Comparison of ENCODE assay signal across 8 mouse cellular contexts in the genomic region with DNA sequence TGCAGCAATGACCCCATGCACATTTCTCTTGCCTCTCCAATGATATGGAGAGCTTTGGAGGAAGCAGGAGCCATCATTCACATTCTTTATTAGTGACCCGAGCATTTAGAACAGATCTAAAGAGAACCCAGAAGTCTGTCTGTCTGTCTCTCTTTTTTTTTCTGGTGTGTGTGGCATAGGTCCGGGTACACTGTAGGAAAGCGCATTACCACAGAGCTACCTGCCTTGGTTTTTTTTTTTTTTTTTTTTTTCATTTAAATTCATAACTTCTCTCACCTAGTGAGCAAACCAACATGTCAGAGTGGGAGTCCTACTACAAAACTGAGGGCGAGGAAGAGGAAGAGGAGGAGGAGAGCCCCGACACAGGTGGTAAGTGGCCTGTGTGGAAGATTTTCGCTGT. TPM values are rescaled to one million over a fixed set of nuclear protein-coding genes. Genes with fewer than 3 reads are reported as not detected.
DNase-seq lines count a peak whose midpoint lies in the region; ATAC-seq and TF ChIP-seq lines count a peak whose summit lies in the region.

No protein-coding gene starts in this region.

- no peak overlapping the region for H3K27ac ChIP-seq in liver, adult 2 months (replicated peaks; ENCODE audit: insufficient read depth, low read depth, low read length)
- peak overlapping the region; percentile 44; the same call in 1 of the 2 replicates for H3K27ac ChIP-seq in embryonic facial prominence, embryonic 13.5 days
- H3K27ac ChIP-seq in intestine, embryonic 16.5 days (ENCODE audit: low read length), result peak overlapping the region; percentile 71
- H3K27ac ChIP-seq in neural tube, embryonic 14.5 days (ENCODE audit: low read depth, low read length), result no peak overlapping the region; the same call in 1 of the 2 replicates

- DNase-seq in liver, adult 2 months (ENCODE audit: extremely low read depth, low read depth, low spot score), result no peak
- no peak for DNase-seq in liver
- DNase-seq in adrenal gland, postnatal 4 days (ENCODE audit: low spot score in 2 of 2), result no peak
- no peak for DNase-seq in gastrocnemius, adult 18-20 months (ENCODE audit: low spot score)
- DNase-seq in layer of hippocampus, adult 8-10 months (ENCODE audit: low spot score in 2 of 2), result no peak

- no peak for TF ChIP-seq POLR2A in liver, adult 2 months (IDR thresholded peaks at IDR 0.05; ENCODE audit: extremely low read depth, insufficient read depth, low read length)

- 24% methylated on average over 6 of the region's 6 CpGs for WGBS in liver, adult 2 months
- 18% methylated on average over 6 of the region's 6 CpGs for WGBS in embryonic facial prominence, embryonic 13.5 days
- WGBS in intestine, embryonic 16.5 days, result 14% methylated on average over 6 of the region's 6 CpGs
- 23% methylated on average over 6 of the region's 6 CpGs for WGBS in neural tube, embryonic 14.5 days

- H3K4me3 ChIP-seq in liver, adult 2 months (ENCODE audit: insufficient read depth, low read depth, low read length), result peak overlapping the region; percentile 63
- H3K4me3 ChIP-seq in embryonic facial prominence, embryonic 13.5 days, result peak overlapping the region; percentile 97
- peak overlapping the region; percentile 96 for H3K4me3 ChIP-seq in intestine, embryonic 16.5 days (ENCODE audit: low read length)
- H3K4me3 ChIP-seq in neural tube, embryonic 14.5 days (ENCODE audit: low read depth, low read length), result peak overlapping the region; percentile 84

- peak overlapping the region; percentile 93 for H3K4me2 ChIP-seq in embryonic facial prominence, embryonic 13.5 days
- peak overlapping the region; percentile 84 for H3K4me2 ChIP-seq in intestine, embryonic 16.5 days (ENCODE audit: low read depth, low read length)
- H3K4me2 ChIP-seq in neural tube, embryonic 14.5 days (ENCODE audit: low read depth, low read length), result peak overlapping the region; percentile 64

- peak overlapping the region; percentile 66; the same call in 1 of the 2 replicates for H3K9ac ChIP-seq in liver, adult 2 months (ENCODE audit: low read depth, low read length)
- peak overlapping the region; percentile 91 for H3K9ac ChIP-seq in embryonic facial prominence, embryonic 13.5 days
- H3K9ac ChIP-seq in intestine, embryonic 16.5 days (ENCODE audit: low read depth, low read length), result peak overlapping the region; percentile 82
- H3K9ac ChIP-seq in neural tube, embryonic 14.5 days (replicated peaks; ENCODE audit: low read depth, low read length), result peak overlapping the region; percentile 67

- ATAC-seq in embryonic facial prominence, embryonic 13.5 days (ENCODE audit: insufficient number of reproducible peaks, insufficient read depth, low FRiP score, low TSS enrichment, low read depth), result no peak
- no peak for ATAC-seq in intestine, embryonic 16.5 days
- ATAC-seq in neural tube, embryonic 14.5 days (ENCODE audit: low read depth), result no peak

- H3K79me2 ChIP-seq in liver, adult 2 months (ENCODE audit: control insufficient read depth, insufficient read depth, low read length), result peaks cover 4% of the 10 kb centered on the region; the same call in 1 of the 2 replicates

- TF ChIP-seq CTCF in liver, adult 2 months (IDR thresholded peaks at IDR 0.05; ENCODE audit: low read depth, low read length), result no peak

- peaks cover 11% of the 10 kb centered on the region; the same call in 1 of the 2 replicates for H3K4me1 ChIP-seq in liver, adult 2 months (ENCODE audit: control insufficient read depth, insufficient read depth, low read length)
- peaks cover 15% of the 10 kb centered on the region for H3K4me1 ChIP-seq in embryonic facial prominence, embryonic 13.5 days
- H3K4me1 ChIP-seq in intestine, embryonic 16.5 days (ENCODE audit: control insufficient read depth, insufficient read depth, low read length), result peaks cover 9% of the 10 kb centered on the region
- peaks cover 21% of the 10 kb centered on the region for H3K4me1 ChIP-seq in neural tube, embryonic 14.5 days (ENCODE audit: control insufficient read depth, insufficient read depth, low read length)

- no peaks in the 10 kb centered on the region for H3K36me3 ChIP-seq in liver, adult 2 months (ENCODE audit: control insufficient read depth, insufficient read depth, low read length)
- H3K36me3 ChIP-seq in embryonic facial prominence, embryonic 13.5 days, result peaks cover 24% of the 10 kb centered on the region
- 0 out of 2 replicates have a peak, but pooled peaks cover 2% of the 10 kb centered on the region for H3K36me3 ChIP-seq in intestine, embryonic 16.5 days (ENCODE audit: control insufficient read depth, insufficient read depth, low read length)
- H3K36me3 ChIP-seq in neural tube, embryonic 14.5 days (ENCODE audit: control insufficient read depth, insufficient read depth, low read length), result no peaks in the 10 kb centered on the region

- H3K9me3 ChIP-seq in embryonic facial prominence, embryonic 13.5 days, result no peaks in the 10 kb centered on the region
- no peaks in the 10 kb centered on the region for H3K9me3 ChIP-seq in intestine, embryonic 16.5 days (ENCODE audit: control insufficient read depth, low read length)
- H3K9me3 ChIP-seq in neural tube, embryonic 14.5 days (ENCODE audit: control insufficient read depth, low read length), result no peaks in the 10 kb centered on the region

- H3K27me3 ChIP-seq in liver, adult 2 months (ENCODE audit: control insufficient read depth, insufficient read depth, low read length), result no peaks in the 10 kb centered on the region
- no peaks in the 10 kb centered on the region for H3K27me3 ChIP-seq in embryonic facial prominence, embryonic 13.5 days
- H3K27me3 ChIP-seq in intestine, embryonic 16.5 days (replicated peaks; ENCODE audit: control insufficient read depth, insufficient read depth, low read length), result no peaks in the 10 kb centered on the region
- H3K27me3 ChIP-seq in neural tube, embryonic 14.5 days (ENCODE audit: control insufficient read depth, insufficient read depth, low read length), result no peaks in the 10 kb centered on the region

RNA-seq across cellular contexts. Expression of gene Desi1, which starts 16.8 kb away (rescaled TPM):
- 6.6 and 10.1 TPM in 2 replicates for total RNA-seq in liver, adult 2 months (2014; rRNA removed)
- 28.7 and 31.1 TPM in 2 replicates for polyA plus RNA-seq in liver, adult 2 months (2012; rRNA removed)
- polyA plus RNA-seq in embryonic facial prominence, embryonic 13.5 days (2015; fragmentation: Nextera tagmentation; extraction: Ambion mirVana), result 25.8 and 28.6 TPM in 2 replicates
- 17.1 and 19.6 TPM in 2 replicates for polyA plus RNA-seq in intestine, embryonic 16.5 days (2015; fragmentation: Nextera tagmentation; extraction: Ambion mirVana)
- polyA plus RNA-seq in neural tube, embryonic 14.5 days (2014; fragmentation: Nextera tagmentation; extraction: Ambion mirVana), result 58.3 and 58.7 TPM in 2 replicates
- 10 to 100 TPM; 83.6 to 95.1 TPM for total RNA-seq in adrenal gland, postnatal 4 days (2021)
- total RNA-seq in gastrocnemius, adult 18-20 months (2021), result 10 to 100 TPM; 16.7 to 17.6 TPM
- 100 to 1,000 TPM in 2 of 4 experiments, 10 to 100 TPM in 2; 90.4 to 112 (median 101) TPM for total RNA-seq in layer of hippocampus, adult 8-10 months (2022)

RNA-seq across cellular contexts. Expression of gene Xrcc6, which starts 29.2 kb away (rescaled TPM):
- total RNA-seq in liver, adult 2 months (2014; rRNA removed), result 18.2 and 22.8 TPM in 2 replicates
- polyA plus RNA-seq in liver, adult 2 months (2012; rRNA removed), result 8.5 and 8.9 TPM in 2 replicates
- polyA plus RNA-seq in embryonic facial prominence, embryonic 13.5 days (2015; fragmentation: Nextera tagmentation; extraction: Ambion mirVana), result 92.3 and 98.2 TPM in 2 replicates
- 72.1 and 78.4 TPM in 2 replicates for polyA plus RNA-seq in intestine, embryonic 16.5 days (2015; fragmentation: Nextera tagmentation; extraction: Ambion mirVana)
- 42.1 and 48.6 TPM in 2 replicates for polyA plus RNA-seq in neural tube, embryonic 14.5 days (2014; fragmentation: Nextera tagmentation; extraction: Ambion mirVana)
- total RNA-seq in adrenal gland, postnatal 4 days (2021), result 10 to 100 TPM; 89.4 to 92.6 TPM
- 10 to 100 TPM; 22.9 to 25.3 TPM for total RNA-seq in gastrocnemius, adult 18-20 months (2021)
- total RNA-seq in layer of hippocampus, adult 8-10 months (2022), result 10 to 100 TPM; 27.4 to 35.4 (median 28.9) TPM

RNA-seq across cellular contexts. Expression of gene Snu13, which starts 30.6 kb away (rescaled TPM):
- total RNA-seq in liver, adult 2 months (2014; rRNA removed), result 23.3 and 26.2 TPM in 2 replicates
- polyA plus RNA-seq in liver, adult 2 months (2012; rRNA removed), result 23.1 and 25.4 TPM in 2 replicates
- 281 and 331 TPM in 2 replicates for polyA plus RNA-seq in embryonic facial prominence, embryonic 13.5 days (2015; fragmentation: Nextera tagmentation; extraction: Ambion mirVana)
- 215 and 246 TPM in 2 replicates for polyA plus RNA-seq in intestine, embryonic 16.5 days (2015; fragmentation: Nextera tagmentation; extraction: Ambion mirVana)
- 231 and 251 TPM in 2 replicates for polyA plus RNA-seq in neural tube, embryonic 14.5 days (2014; fragmentation: Nextera tagmentation; extraction: Ambion mirVana)
- 100 to 1,000 TPM in 1 of 2 experiments, 10 to 100 TPM in 1; 92.5 to 102 TPM for total RNA-seq in adrenal gland, postnatal 4 days (2021)
- total RNA-seq in gastrocnemius, adult 18-20 months (2021), result 10 to 100 TPM; 48.7 to 51.4 TPM
- total RNA-seq in layer of hippocampus, adult 8-10 months (2022), result 100 to 1,000 TPM in 3 of 4 experiments, 10 to 100 TPM in 1; 98.4 to 120 (median 115) TPM

RNA-seq across cellular contexts. Expression of gene 1700029P11Rik, which starts 36.5 kb away (rescaled TPM):
- not detected in 2 replicates for total RNA-seq in liver, adult 2 months (2014; rRNA removed)
- polyA plus RNA-seq in liver, adult 2 months (2012; rRNA removed), result not detected in 2 replicates
- polyA plus RNA-seq in embryonic facial prominence, embryonic 13.5 days (2015; fragmentation: Nextera tagmentation; extraction: Ambion mirVana), result not detected in 2 replicates
- not detected in 2 replicates for polyA plus RNA-seq in intestine, embryonic 16.5 days (2015; fragmentation: Nextera tagmentation; extraction: Ambion mirVana)
- polyA plus RNA-seq in neural tube, embryonic 14.5 days (2014; fragmentation: Nextera tagmentation; extraction: Ambion mirVana), result not detected in 2 replicates
- not detected for total RNA-seq in adrenal gland, postnatal 4 days (2021)
- not detected for total RNA-seq in gastrocnemius, adult 18-20 months (2021)
- not detected for total RNA-seq in layer of hippocampus, adult 8-10 months (2022)

RNA-seq across cellular contexts. Expression of gene 4930407I10Rik, which starts 42.1 kb away (rescaled TPM):
- total RNA-seq in liver, adult 2 months (2014; rRNA removed), result not detected in 2 replicates
- not detected in 2 replicates for polyA plus RNA-seq in liver, adult 2 months (2012; rRNA removed)
- polyA plus RNA-seq in embryonic facial prominence, embryonic 13.5 days (2015; fragmentation: Nextera tagmentation; extraction: Ambion mirVana), result 0.08 TPM in 1 of 2 replicates, not detected in the other
- polyA plus RNA-seq in intestine, embryonic 16.5 days (2015; fragmentation: Nextera tagmentation; extraction: Ambion mirVana), result not detected in 2 replicates
- polyA plus RNA-seq in neural tube, embryonic 14.5 days (2014; fragmentation: Nextera tagmentation; extraction: Ambion mirVana), result not detected in 2 replicates
- total RNA-seq in adrenal gland, postnatal 4 days (2021), result not detected
- total RNA-seq in gastrocnemius, adult 18-20 months (2021), result not detected
- not detected for total RNA-seq in layer of hippocampus, adult 8-10 months (2022)

Comparison
In these comparisons a context has a peak if more than half of its experiments do, and no peak if none do; other contexts are left out.
1. H3K27ac ChIP-seq: peak in embryonic facial prominence, embryonic 13.5 days (single experiment) and intestine, embryonic 16.5 days (single experiment); none in liver, adult 2 months (single experiment) and neural tube, embryonic 14.5 days (single experiment).
2. Peak in every context shown above with its lines, with median percentiles within 50 percentile points of each other: H3K4me3 ChIP-seq, H3K9ac ChIP-seq and H3K4me2 ChIP-seq.